Mouse (Mus musculus) B cell, adult 2 months (primary cell): ENCODE data around the gene Etfrf1.

Experiments
- DNase-seq, 2 experiments: peaks; one replicate each; pipeline ENCODE4 v3.0.0; 2022

The Etfrf1 gene

DNA sequence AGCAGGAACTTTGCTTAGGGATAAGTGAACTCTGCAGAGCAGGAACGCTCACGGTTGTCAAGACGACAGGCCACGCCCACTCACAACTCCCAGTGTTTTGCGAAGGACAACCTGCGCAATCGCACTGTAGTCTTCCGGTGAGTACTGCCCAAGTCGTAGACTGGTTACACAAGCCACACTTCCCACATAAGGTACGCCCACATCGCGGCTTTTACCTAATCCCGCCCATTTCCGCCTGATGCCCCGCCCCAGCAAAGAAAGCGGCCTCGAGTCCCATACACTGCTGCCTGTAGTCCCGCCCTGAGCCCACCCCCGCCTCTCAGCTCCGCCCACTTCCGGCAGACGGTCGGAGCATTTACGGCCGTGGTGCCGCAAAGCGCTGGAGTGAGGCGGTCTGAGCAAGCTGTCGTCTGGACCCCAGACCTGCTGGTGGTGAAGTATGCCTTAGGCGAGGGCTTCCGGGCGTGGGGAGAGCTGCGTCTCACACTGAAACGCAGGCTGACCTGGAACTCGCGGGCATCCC lies at the start of gene Etfrf1, which contains the start of gene Casc1:
Gene Etfrf1 (plus strand): TSS at position 319 of the 523 bp plus-strand sequence.
Gene Casc1 (minus strand): TSS at position 190 of the 523 bp plus-strand sequence.
- DNase-seq: peak; percentile 98 to 99

DNA sequence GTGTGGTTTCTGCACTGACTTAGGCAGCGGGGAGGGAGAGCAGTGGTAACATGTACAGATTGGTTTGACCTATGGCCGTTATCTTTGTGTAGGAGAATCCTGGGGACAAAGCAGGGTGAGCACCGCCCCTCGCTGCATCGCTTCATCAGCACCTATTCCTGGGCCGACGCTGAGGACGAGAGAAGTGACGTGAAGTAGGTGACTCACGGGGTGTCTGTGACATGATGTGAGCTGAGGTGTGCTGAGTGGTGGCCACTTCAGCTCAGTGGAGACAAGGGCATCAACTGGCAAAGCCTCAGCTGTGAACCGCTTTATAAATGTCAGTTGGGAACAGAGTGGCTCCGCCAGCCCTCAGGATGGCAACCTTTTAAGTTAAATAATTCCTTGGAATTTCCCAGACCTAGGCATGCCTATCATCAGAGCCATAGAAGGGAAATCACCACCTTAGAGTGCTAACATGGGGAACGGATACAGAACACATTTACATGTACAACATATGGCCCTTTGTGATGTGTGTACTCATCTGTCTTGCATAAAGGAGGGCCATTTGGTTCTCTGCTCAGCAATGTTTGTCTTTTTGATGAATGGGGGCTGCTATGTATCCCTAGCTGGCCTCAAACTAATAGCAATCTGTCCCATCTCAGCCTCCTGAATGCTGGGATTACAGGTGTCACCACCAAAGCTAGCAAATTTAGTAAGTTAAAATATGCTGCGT lies 38.9 kb upstream of the Etfrf1 start:
- no peak for DNase-seq

- no peak for DNase-seq
Observed at GRCm38 (mm10) chr6:145173781-145174191, 37.1 kb upstream of the Etfrf1 start.

GRCm38 (mm10) chr6:145175571-145175981 lies 35.4 kb upstream of the Etfrf1 start:
- no peak for DNase-seq

DNA sequence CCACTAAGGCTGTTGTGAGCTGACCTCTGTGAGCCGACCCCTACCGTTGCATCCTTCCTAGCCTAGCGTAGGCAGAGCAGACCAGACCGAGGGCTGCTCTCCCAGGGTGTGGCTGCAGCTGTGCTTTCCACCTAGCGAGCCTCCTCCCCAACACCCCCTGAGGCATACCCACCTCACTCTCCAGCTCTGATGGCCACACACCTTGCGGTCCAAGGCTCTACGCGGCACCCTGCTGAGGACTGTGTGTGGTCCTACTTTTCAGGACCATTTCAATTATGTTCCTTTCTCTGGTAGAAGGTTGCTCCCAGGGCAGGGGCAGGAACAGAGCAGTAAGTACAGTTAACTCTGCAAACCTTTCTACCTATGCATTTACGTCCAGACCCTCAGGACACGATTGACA lies 34.5 kb upstream of the Etfrf1 start:
- no peak for DNase-seq

GRCm38 (mm10) chr6:145179665-145180064 lies 31.3 kb upstream of the Etfrf1 start:
- DNase-seq: peak; percentile 81 to 82

GRCm38 (mm10) chr6:145182044-145182443 lies 28.9 kb upstream of the Etfrf1 start:
- DNase-seq: no peak

- no peak for DNase-seq
Observed at GRCm38 (mm10) chr6:145186096-145186495, 24.8 kb upstream of the Etfrf1 start.

GRCm38 (mm10) chr6:145187093-145188088 lies 23.5 kb upstream of the Etfrf1 start:
- peak; percentile 57 to 74 for DNase-seq

DNA sequence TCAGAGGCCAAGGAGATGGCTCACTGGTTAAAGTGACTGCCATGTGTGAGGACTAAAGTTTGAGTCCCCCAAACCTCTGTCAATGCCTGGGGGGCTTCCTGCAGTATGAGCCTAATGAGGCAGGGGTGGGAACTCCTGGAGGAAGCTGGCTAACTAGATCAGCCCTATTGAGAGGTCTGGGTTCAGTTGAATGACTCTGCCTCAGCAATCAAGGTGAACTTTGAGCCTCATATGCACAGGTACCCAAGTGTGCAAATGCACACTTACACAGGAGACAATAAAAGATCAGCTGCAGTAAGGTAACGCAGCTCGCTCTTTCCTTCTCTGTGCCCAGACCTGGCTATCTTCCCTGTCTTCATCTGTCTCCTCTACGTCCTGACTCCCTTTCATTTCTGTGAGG lies 17.9 kb upstream of the Etfrf1 start:
- DNase-seq: no peak

DNA sequence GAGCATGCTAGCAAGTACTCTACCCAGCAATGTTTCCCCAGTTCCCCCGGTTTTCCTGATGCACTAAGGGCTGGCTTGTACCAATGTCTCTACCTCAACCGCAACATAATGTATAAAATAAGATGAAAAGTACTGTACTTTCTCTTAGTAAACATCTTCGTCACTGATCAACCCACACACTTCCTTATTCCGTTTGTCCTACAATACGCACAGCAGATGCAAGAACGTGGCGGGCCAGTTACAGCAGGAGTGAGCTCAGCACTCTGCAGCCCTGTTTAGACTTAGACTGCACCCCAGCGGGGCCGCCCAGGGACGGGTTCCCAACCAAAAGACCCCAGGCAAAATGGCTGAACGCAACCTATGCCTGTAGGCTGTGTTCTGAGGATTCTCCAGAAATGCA lies 17.5 kb upstream of the Etfrf1 start:
- peak; percentile 38 to 40 for DNase-seq

DNA sequence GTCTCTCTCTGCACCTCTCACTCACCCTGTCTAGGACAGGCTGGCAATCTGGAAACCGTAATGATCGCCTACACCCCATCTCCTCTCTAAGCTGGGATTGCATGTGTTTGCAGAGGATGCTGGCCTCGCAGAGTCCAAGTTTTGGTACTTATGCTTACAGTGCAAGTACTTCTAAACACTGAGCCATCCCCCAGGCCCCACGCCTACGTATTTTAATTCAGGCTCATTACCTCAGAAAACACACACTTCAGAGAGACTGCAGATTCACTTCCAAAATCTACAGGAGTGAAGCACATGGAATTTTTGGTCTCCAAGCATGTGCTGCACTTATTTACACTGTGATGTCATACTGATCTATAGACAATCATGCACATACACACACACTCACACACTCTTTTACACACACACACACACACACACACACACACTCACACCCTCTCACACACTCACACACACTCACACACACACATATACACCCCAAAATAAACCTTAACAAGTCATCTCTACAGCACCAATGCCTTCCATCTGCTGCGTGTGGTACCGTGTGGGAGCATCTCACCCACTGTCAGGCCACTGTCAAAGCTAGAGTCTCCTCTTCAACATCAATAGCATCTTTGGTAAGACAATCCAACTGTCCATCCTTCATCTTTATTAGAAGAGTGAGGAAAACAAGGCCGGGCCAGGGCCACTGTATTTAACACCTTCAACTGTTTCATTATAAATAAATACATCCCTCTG lies 12.8 kb upstream of the Etfrf1 start:
- no peak for DNase-seq

DNA sequence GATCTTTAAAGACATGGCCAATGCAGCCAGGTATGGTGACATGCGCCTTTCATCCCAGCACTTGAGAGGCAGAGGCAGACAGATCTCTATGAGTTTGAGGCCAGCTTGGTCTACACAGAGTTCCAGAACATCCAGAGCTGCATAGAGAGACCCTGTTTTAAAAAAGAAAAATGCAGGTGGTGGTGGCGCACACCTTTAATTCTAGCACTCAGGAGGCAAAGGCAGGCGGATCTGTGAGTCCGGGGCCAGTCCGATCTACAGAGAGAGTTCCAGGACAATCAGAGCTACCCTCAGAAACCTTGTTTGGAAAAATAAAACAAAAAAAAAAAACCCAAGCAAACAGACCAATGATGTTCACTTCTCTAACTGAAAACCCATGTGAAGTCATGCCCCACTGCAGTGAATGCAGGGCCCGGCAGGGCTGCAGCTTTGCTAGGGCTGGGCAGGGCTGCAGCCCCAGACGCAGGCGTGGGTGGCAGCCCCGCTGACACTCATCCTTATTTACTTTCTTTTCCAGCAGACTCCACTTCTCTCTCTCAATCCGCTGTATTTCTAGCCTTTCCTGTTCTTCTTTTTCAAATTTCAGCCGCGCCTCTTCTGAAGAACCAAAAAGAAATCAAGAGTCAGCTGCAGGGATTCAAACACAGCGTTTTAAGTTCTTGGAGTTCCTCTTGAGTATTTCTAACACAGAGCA lies 8.4 kb upstream of the Etfrf1 start:
- DNase-seq: no peak

- DNase-seq: no peak
Observed at GRCm38 (mm10) chr6:145204440-145204839, 6.5 kb upstream of the Etfrf1 start.

GRCm38 (mm10) chr6:145205142-145205541 lies 5.8 kb upstream of the Etfrf1 start:
- DNase-seq: no peak

DNA sequence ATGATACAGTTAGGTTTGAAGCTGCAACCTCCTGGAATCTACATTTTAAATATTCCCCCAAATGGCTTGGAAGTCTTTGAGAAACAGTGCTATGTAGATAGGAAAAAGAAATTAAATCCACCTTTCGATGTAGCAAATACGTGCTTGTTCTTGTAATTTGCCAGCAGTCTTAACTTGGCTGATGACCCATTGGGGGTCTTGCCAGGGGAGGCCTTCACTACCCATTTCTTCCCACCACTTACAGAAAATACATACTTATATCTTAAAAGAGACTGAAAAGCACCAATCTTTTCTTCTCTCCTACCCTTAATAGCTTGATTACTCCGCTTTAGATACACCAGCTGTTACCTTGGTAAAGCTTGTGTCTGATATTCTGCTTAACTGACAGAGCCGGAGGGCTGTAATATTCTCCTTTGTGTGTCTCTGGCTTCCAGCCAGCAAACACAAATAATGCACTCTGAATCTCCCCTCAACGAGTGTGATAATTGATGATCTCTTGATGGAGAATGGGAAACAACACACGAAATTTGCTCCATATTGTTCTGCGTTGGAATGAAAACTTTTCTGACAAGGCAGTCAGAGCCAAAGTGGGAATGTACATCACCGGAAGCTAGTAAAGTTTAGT lies 766 bp upstream of the Etfrf1 start:
- no peak for DNase-seq

DNA sequence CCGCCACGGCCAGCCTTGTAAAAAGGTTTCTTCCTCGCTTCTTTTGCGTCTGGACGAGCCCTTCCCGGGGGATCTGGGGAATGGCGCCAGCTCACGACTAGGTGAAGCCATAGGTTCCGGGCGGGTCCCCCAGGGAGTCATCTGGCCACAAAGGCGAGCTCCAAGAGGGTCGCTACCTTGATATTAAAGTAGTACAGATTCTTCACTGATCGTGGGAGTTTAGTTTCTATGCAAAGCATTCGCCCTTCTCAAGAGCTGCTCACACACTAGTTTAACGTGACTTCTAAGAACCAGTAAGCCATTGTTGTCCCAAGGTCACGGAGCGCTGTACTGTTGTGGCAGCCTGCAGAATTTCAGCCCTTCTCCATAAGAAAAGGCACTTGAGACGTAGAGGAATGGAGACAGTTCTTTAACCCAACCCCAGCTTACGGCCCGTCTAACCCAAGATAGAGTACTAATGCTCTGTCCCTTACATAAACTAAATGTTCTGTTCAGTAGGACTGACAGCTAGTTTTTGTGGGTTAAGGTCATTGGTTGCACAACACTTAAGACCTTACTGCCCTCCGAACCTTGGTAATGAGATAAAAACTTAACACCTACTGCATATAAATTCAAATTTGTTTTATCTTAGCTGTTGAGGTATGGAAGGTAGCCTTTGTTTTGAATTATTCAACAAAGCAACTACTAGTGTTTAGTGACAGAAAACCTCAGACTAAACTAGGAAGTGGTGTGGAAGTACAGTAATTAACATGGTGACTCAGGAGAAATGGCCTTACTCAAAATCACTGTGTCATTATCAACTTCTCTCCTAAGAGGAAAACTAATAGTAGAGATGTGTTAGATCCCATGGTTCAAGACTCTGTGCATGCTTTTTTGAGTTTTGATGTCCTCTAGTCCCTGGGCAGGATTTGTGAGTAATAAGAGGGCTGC lies 707 bp downstream of the Etfrf1 start:
- peak in 1 of 2 experiments; percentile 19 for DNase-seq

DNA sequence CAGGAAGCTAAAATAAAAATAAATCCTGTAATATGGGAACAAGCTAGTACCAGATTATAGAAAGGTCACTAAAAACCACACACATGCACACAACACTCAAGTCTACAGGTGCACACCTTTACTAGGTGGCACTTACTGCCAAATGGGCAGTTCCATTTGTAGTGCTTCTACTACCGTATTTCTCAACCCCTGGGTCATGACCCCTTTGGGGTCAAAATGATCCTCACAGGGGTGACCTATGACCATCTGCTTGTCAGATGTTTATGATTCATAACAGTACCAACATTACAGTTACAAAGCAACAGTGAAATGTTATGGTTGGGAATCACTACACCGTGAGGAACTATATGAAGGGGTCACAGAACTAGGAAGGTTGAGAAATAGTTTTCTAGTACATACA lies 3.0 kb downstream of the Etfrf1 start:
- no peak for DNase-seq

DNA sequence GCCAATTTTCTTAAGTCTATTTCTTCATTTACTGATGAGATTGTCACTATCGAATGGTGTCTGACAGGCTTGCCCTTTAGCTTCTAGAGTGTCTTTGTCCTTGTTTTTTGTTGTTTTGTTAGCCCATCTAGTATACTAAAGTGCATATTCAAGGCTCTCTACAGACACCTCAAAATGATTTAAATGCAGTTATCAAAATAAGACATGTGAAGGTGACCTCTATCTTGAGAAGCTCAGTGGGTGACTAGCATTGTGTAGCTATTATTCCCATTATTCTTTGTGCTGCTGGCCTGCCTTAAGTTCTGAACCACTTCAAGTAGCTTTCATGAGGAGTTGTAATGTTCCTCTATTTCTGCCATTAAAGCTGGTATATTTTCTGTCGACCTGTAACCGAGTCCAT lies 4.9 kb downstream of the Etfrf1 start:
- no peak for DNase-seq

GRCm38 (mm10) chr6:145224246-145224645 lies 13.3 kb downstream of the Etfrf1 start:
- no peak for DNase-seq
